Mouse (Mus musculus) adrenal gland, adult 2 months (tissue): ENCODE measurements at regions not wholly inside any gene's neighbourhood (a gene's known extent, or its start where the extent isn't known, plus 50 kb on each side); places are given as distances from the start of the nearest gene placed in this dataset.
A peak's percentile ranks its signal among the peaks of the same experiment; 100 is the strongest.
"Not testable (repeated sequence)": the region's sequence is repeated elsewhere in the genome, so short reads cannot be mapped to it uniquely, and the experiment has no call there.

Experiments
- DNase-seq: peaks from one replicate; pipeline ENCODE4 v3.0.0; 2021

- DNase-seq = peak; percentile 65
Observed at GRCm38 (mm10) chr14:19080001-19080400, 185.9 kb upstream of the Ube2e2 start.

GRCm38 (mm10) chr14:19041984-19042760 is 148.1 kb upstream of the Ube2e2 start:
- peak; percentile 41 for DNase-seq

GRCm38 (mm10) chr14:19020102-19020501 is 126.0 kb upstream of the Ube2e2 start:
- no peak for DNase-seq

DNA sequence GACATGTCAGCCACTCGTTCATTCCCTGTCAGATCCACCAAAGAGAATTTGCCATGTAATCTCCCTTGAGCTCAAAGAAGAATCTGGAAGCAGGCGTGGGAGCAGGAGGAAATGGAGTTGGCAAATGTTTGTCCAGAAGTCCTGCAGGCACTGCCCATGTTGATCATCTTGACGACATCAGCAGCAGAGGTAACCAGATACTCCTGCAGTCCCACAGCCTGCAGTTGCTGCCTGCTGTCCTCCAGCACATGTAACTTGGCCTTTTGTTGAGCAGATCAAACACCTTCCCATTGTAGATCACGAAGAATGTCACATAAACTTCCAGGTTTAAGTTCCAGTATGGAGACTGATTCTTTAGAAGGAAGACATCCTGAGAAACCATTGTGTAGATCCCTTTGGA is 121.3 kb upstream of the Ube2e2 start:
- DNase-seq = no peak

- DNase-seq = not testable (repeated sequence)
Observed at GRCm38 (mm10) chr14:19013558-19013957, 119.5 kb upstream of the Ube2e2 start.

DNA sequence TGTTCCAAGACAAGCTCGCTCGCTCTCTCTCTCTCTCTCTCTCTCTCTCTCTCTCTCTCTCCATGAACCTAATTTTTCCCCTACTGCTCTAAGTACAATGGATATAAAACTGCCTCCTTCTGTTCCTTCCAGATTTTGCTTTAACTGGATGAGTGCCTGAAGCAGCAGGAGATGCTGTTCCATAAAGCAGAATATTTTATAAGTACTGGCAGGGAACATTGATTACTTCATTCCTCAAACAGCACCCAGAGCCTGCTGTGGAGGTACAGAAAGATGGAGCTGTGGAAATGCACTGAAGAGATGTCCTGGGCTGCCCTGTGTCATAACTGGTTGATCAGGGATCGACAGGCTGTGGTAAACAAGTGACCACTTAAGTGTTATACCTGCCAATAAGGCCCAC is 89.8 kb upstream of the Ube2e2 start:
- DNase-seq = no peak

DNA sequence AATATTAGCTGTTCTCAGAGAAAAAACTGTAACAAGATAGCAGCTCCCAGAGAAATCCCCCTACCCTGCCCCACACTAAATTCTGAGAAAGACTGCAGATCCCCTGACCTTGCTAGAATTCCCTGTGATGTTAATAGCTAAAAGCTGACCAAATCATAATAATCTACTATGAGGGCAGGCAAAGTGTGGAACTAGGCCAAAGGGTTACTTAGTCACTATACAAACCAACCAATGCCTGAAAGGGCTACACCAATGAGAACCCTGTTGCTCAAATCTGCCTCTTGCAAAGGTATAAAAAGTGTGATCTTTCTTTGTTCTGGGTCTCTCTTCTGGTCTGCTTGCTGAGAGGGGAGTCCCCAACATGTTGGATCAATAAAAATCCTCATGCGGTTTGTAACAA is 69.8 kb upstream of the Ube2e2 start:
- DNase-seq = no peak

DNA sequence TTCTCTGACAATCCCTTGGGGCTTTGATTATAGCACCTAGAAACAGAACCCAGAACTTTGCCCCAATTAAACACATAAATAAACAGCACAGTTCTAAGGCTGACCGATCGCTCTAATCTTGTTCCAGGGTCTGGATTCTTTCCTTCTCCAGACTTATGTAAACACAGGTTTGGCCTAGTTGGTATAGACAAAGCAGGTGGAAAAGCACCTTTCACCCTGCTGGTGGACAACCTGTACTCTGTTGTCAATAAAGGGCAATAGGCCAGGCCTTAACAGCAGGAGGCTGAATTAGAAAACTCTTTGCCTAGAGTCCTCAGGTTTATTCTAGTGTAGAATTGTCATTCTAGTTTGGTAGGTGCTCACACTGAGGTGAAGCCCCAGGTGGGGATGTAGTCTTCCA is 69.2 kb upstream of the Ube2e2 start:
- DNase-seq = peak; percentile 5
